Mouse (Mus musculus) left cerebral cortex, postnatal 14 days (tissue): ENCODE measurements around the gene Rab9. TPM values are rescaled to one million over a fixed set of nuclear protein-coding genes. Genes with fewer than 3 reads are reported as not detected.
A peak's percentile ranks its signal among the peaks of the same experiment; 100 is the strongest.
"Not testable (repeated sequence)": the region's sequence is repeated elsewhere in the genome, so short reads cannot be mapped to it uniquely, and the experiment has no call there.

Source experiments
- DNase-seq, 2 experiments: peaks; one replicate each; pipeline ENCODE4 v3.0.0; 2021 to 2022; ENCODE audit warnings: low spot score in 2 of 2, mixed read lengths in 1 of 2
- intact Hi-C: fragments of 180-260 bp; cut with DNase I; formaldehyde crosslinking; loops from one replicate; pipeline ENCODE4 v1.15.1; 2025
- long read RNA-seq, 2 experiments: library from polyadenylated mRNA; stranded (forward); transcript quantifications; one replicate each; pipeline ENCODE4 v2.0.0; 2021
- total RNA-seq, 2 experiments: library from RNA; stranded (reverse); gene quantifications; 2 replicates each; pipeline ENCODE4 v1.2.3; 2021

The Rab9 gene
- total RNA-seq = 10 to 100 TPM; 35.3 to 36.2 TPM
- long read RNA-seq, experiment 1, transcript Rab9-202 (3 exons, 1,447 nt) = major isoform, 54 of 55 reads
- long read RNA-seq, experiment 1, partial matches to known transcripts = 0 of 55 reads
- long read RNA-seq, experiment 1, other reads (novel, unspliced or antisense) = 1 of 55 reads
- long read RNA-seq, experiment 2, transcript Rab9-202 (3 exons, 1,447 nt) = major isoform, 31 of 31 reads
- long read RNA-seq, experiment 2, partial matches to known transcripts = 0 of 31 reads
- long read RNA-seq, experiment 2, other reads (novel, unspliced or antisense) = 0 of 31 reads

DNA sequence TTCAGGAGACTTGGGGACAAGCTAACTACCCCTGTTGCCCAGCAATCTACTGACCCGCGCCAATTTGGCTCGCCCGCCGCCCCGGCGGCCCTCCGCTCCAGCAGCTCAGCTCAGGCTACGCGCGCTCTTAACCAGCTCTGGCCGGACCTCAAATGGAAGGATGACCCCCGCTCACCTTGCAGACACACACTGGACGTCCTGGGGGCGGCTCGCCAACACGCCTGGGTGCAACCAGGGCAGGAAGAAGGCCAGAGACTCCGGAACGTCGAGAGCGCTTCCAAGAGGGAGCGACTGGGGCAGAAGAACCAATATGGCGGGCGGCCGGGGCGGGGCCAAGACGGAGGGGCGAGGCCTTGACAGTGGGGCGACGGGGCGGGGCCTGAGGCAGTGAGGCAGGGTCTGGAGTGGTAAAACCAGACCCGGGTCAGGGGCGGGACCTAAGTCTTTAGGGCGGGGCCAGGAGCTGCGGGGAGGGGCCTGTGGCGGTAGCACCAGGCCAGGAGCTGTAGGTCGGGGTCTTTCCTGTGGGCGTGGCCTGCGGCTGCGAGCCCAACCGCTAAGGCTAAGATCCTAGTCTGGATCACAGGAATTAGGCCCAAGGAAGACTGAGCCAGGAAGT lies at the start of gene Rab9:
Rab9 (minus strand) TSS at position 503 of the 619 bp plus-strand sequence.
- intact Hi-C loops = no loop called here
- DNase-seq = peak; percentile 84 to 85

- DNase-seq = no peak
- intact Hi-C loops = no loop called here
These were observed 48.5 kb upstream of the Rab9 start for GRCm38 (mm10) chrX:166528126-166528525.

- intact Hi-C loops = no loop called here
These were observed 46.1 kb upstream of the Rab9 start for GRCm38 (mm10) chrX:166525637-166526315.

GRCm38 (mm10) chrX:166520782-166521181 lies 41.1 kb upstream of the Rab9 start:
- DNase-seq = no peak
- intact Hi-C loops = no loop called here

More at GRCm38 (mm10) chrX:166525637-166526315, 46.1 kb upstream of the Rab9 start:
- DNase-seq = no peak

GRCm38 (mm10) chrX:166518345-166518744 lies 38.7 kb upstream of the Rab9 start, which contains the start of gene Tceanc:
Gene Tceanc (minus strand): TSS chrX:166518567.
- intact Hi-C loops = no loop called here
- DNase-seq = no peak

DNA sequence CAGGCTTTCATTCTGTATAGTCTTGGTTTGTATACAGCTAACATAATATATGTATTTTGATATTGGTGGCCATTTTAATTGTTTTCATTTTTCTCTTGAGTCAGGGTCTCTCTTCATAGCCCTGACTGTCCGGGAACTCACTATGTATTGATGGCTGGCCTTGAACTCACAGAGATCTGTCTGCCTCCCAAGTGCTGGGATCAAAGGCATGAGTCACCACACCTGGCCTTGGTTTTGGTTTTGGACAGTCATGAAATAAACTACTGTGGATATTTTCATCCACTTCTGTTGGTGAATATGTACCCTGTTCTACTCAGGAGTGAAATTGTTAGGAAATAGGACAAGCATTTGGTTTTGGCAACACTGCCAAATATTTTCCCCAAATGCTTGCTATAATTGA lies 37.0 kb upstream of the Rab9 start:
- intact Hi-C loops = no loop called here
- DNase-seq = no peak

- no peak for DNase-seq
- intact Hi-C loops = no loop called here
These were observed 36.3 kb upstream of the Rab9 start for GRCm38 (mm10) chrX:166515923-166516322.

DNA sequence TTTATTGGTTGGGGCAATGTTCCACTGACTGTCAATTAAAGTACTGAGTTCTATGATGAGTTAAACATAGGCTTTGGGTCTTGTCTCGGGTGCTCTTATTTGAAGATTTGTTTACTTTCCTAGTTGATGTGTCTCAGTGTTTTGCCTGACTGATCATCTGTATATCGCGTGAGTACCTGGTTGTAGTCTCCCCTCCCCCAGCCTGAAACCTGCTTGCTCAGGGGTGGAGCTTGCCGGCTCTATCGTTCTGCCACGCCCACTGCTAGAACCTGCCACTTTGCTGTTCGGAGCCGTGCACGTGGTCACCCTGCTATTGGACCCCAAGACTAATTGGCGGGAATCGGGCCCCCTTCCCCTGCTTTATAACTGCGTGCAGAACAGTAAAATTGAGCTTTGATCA lies 34.4 kb upstream of the Rab9 start:
- DNase-seq, intact Hi-C loops: not testable (repeated sequence)

DNA sequence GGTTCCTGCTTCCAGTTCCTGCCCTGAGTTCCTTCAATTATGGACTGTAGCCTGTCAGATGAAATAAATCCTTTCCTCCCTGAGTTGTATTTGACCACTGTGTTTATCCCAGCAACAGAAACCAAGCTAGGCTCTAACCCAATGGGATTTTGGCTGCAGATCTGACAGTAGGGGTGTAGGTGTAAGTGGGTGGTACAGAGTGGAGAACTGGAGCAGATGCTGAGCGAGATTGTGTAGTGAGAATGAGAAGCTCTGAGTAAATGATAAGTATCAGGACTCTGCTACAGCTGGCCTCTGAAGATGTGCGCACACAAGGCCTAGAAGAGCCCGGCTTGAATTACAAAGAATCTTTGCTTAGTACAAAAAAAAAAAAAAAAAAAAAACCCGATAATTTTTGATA lies 32.4 kb upstream of the Rab9 start:
- no peak for DNase-seq
- intact Hi-C loops = no loop called here

GRCm38 (mm10) chrX:166511107-166511506 lies 31.4 kb upstream of the Rab9 start:
- DNase-seq = no peak
- intact Hi-C loops = no loop called here

- intact Hi-C loops = no loop called here
- peak; percentile 89 to 94 for DNase-seq
These were observed 30.4 kb upstream of the Rab9 start for GRCm38 (mm10) chrX:166509761-166510738.

DNA sequence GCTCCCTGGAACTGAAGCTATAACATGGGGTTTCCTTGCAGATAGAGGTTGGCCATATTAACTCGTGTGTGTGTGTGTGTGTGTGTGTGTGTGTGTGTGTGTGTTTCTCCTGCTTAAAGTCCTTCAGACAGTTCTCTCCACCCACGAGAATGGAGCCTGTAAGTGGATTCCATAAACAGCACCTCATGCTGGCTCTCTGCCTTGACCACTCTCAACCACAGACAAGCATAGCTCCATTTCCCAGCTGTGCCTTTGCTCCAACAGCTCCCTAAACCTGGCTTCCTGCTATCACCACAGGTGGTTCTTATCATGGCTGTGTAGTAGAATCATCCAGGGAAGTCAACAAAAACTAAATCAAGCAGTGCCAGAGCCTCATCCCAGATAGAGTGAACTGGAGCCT lies 24.8 kb upstream of the Rab9 start:
- intact Hi-C loops = no loop called here

DNA sequence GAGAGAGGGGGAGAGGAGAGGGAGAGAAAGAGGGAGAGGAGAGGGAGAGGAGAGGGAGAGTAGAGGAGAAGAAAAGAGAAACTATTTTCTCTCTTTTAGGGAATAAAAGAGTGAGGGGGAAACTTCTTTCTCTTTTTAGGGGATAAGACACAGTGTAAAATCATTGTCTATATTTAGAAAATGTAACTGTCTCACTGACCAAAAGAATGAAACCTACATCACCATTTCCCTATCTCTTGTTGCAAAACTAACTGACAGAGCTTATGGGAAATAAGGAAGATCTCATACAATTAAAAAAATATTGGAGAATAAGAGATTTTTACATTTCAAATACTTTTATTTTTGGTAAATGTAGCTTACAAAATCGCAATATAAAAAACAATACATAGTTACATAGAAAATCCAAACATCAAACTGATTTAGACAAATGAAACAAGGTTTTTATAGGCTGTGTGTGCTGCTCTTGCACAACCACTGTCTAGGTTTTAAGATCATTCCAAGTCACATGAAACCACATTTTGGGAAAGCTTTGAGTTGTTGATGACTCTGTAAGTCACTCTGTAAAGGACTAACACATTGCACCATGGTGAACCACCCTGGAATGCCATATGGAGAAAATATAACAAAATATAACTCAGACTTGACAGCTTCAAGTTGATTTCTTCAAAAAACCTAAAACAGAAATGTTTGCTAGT lies 20.0 kb upstream of the Rab9 start:
- intact Hi-C loops = no loop called here
- no peak for DNase-seq

More for the DNA sequence above, 24.8 kb upstream of the Rab9 start:
- DNase-seq = peak in 1 of 2 experiments; percentile 4

DNA sequence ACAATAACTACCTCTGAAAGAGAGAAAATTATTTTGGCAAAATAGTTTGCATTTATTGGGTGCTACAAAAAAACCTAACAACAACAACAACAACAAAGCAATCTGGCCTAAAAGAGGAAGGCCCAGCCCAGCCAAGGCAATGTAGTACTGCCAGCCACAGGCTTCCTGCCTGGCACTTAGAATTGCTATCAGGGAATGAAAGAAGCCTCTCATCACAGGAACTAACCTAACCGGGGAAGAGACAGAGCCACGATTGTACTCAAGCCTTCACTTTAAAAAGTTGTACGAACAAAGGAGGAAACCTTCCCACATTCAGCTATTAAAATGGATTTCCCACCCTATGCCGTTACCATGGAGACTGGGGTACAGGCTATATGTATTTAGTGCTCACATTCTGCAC lies 18.1 kb upstream of the Rab9 start:
- peak in 1 of 2 experiments; percentile 1 for DNase-seq
- intact Hi-C loops = no loop called here

DNA sequence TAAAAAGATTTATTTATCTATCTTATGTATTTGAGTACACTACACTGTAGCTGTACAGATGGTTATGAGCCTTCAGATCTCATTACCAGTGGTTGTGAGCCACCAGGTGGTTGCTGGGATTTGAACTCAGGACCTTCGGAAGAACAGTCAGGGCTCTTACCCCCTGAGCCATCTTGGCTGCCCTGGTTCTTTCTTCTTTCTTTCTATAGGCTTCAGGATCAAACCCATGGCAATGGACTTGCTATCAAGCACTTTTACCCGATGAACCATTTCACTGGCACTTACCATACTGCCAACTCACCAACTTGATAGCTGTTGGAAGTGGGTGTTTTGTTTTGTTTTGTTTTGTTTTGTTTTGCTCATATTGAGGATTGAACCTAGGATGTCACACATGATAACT lies 15.4 kb upstream of the Rab9 start:
- intact Hi-C loops = no loop called here

DNA sequence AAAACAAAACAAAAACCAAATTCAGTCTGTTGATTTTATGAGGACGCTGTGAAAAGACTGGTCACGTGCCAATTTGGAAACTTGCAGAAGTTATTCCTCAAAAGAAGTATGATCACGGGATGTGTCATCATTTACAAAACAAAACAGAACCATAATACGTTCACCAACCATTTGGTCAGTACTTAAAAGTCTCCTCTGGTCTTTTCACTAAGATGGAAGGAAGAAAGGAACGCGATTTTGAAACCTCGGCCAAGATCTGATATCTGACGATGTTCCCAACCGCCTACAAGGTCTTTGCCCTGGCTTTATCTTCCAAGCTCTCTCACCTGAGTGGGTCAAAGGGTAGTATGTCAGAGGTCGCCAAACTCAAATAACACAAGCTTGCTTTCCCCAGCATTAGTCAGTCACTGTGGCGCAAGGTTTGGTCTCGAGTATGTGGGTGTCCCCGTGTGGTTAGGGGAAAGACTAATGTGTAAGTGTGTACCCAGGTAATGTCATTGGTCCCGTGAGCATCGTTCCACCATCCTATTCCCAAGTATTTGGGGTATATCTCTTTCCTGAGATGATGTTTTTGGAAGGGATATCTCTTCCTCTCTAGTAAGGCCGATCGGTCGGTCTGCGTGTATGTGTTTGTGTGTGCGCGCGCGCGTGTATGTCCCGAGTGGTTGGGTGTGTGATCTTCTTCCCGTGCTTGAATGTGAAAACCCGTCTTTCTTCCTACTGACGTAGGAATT lies 869 bp downstream of the Rab9 start:
- DNase-seq = peak; percentile 2 to 7
- intact Hi-C loops = no loop called here

More for the DNA sequence above, 15.4 kb upstream of the Rab9 start:
- DNase-seq = no peak

DNA sequence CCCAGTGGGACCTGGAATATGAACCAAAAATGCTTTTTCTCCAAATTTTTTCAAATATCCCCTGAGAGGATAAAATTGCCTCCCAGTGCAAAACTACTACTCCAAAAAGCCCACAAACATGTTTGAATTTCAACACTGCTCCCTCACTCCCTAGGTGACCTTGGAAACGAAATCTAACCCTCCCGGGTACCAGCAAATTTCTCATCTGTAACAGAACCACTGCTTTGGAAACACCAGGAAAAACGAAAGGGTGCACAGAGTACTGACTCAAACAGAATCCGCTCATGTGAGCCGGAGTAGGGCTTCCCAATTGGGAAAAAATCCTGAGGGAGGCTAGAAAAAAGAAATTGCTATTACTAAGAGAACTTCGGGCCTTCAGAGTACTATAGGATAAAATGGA lies 2.3 kb downstream of the Rab9 start:
- intact Hi-C loops = no loop called here
- DNase-seq = no peak

- DNase-seq = no peak
- intact Hi-C loops = no loop called here
These were observed 7.1 kb downstream of the Rab9 start for GRCm38 (mm10) chrX:166472612-166473011.
